Mouse (Mus musculus) gastrocnemius, postnatal 14 days (tissue): ENCODE data around the gene Ilvbl. TPM values are rescaled to one million over a fixed set of nuclear protein-coding genes. Genes with fewer than 3 reads are reported as not detected.
A peak's percentile ranks its signal among the peaks of the same experiment; 100 is the strongest.
"Not testable (repeated sequence)": the region's sequence is repeated elsewhere in the genome, so short reads cannot be mapped to it uniquely, and the experiment has no call there.

Experiments used
- DNase-seq: peaks from one replicate; pipeline ENCODE4 v3.0.0; 2021; ENCODE audit warnings: mixed read lengths
- intact Hi-C: fragments of 180-260 bp; cut with DNase I; formaldehyde crosslinking; loops from one replicate; pipeline ENCODE4 v1.15.1; 2025; ENCODE audit warnings: low total_unique reads
- microRNA-seq, 2 experiments: library from miRNA; unstranded; fragments of <30 nt; microRNA quantifications; one replicate each; pipeline ENCODE4 v1.2.0; 2021
- total RNA-seq, 2 experiments: library from RNA; stranded (reverse); gene quantifications; 2 replicates each; pipeline ENCODE4 v1.2.3; 2021

The Ilvbl gene
- total RNA-seq, 2 experiments from 2014 or later = 14.7 to 16.4 TPM

- intact Hi-C loops = no loop called here
- DNase-seq = no peak
Observed at GRCm38 (mm10) chr10:78589291-78589690, 15.1 kb downstream of the Ilvbl start.

GRCm38 (mm10) chr10:78589901-78590300 is 15.8 kb downstream of the Ilvbl start:
- intact Hi-C loops = no loop called here
- DNase-seq = no peak

GRCm38 (mm10) chr10:78590744-78591143 is 16.6 kb downstream of the Ilvbl start:
- intact Hi-C loops = no loop called here
- DNase-seq = peak; percentile 22

- intact Hi-C loops = no loop called here
- peak; percentile 54 for DNase-seq
Observed at GRCm38 (mm10) chr10:78591406-78592328, 17.5 kb downstream of the Ilvbl start, which contains the start of gene Syde1. Syde1 (minus strand) TSS chr10:78591964.

- no peak for DNase-seq
- intact Hi-C loops = no loop called here
Observed at GRCm38 (mm10) chr10:78592856-78593379, 18.8 kb downstream of the Ilvbl start.

GRCm38 (mm10) chr10:78593736-78594135 is 19.6 kb downstream of the Ilvbl start:
- DNase-seq = no peak
- intact Hi-C loops = no loop called here

- DNase-seq = no peak
- intact Hi-C loops = no loop called here
Observed at GRCm38 (mm10) chr10:78594157-78594556, 20.0 kb downstream of the Ilvbl start.

- no peak for DNase-seq
- intact Hi-C loops = no loop called here
Observed at GRCm38 (mm10) chr10:78594566-78594965, 20.4 kb downstream of the Ilvbl start.

- DNase-seq = no peak
- intact Hi-C loops = no loop called here
Observed at GRCm38 (mm10) chr10:78599865-78600264, 25.7 kb downstream of the Ilvbl start.

GRCm38 (mm10) chr10:78605080-78605479 is 30.9 kb downstream of the Ilvbl start:
- intact Hi-C loops = loop anchor here (5.0 kb wide), 1 partner anchor 68 kb away; no protein-coding TSS in a partner anchor
- no peak for DNase-seq

GRCm38 (mm10) chr10:78607602-78608001 is 33.5 kb downstream of the Ilvbl start:
- no peak for DNase-seq
- intact Hi-C loops = loop anchor here (5.0 kb wide), 1 partner anchor 70 kb away; no protein-coding TSS in a partner anchor

GRCm38 (mm10) chr10:78617974-78618373 is 43.8 kb downstream of the Ilvbl start, which contains the start of gene Olfr1357:
Olfr1357 (minus strand) TSS chr10:78618074.
- intact Hi-C loops = no loop called here
- no peak for DNase-seq

- intact Hi-C loops, DNase-seq: not testable (repeated sequence)
Observed at GRCm38 (mm10) chr10:78623143-78623542, 49.0 kb downstream of the Ilvbl start.

- intact Hi-C loops = no loop called here
Observed at GRCm38 (mm10) chr10:78630194-78630593, 56.0 kb downstream of the Ilvbl start.

GRCm38 (mm10) chr10:78632311-78632710 is 58.2 kb downstream of the Ilvbl start:
- intact Hi-C loops = no loop called here

More at GRCm38 (mm10) chr10:78630194-78630593, 56.0 kb downstream of the Ilvbl start:
- DNase-seq = no peak

More at GRCm38 (mm10) chr10:78632311-78632710, 58.2 kb downstream of the Ilvbl start:
- DNase-seq = no peak

Small RNA genes lying within 50 kb of the gene (microRNA-seq; reads per million reads assigned to microRNA genes)
- gene Gm27541 = 0 reads per million in 2 experiments

Other genes with a start within 250 kb of the Ilvbl start
- 100 to 1,000 TPM; 160 to 164 TPM for gene Agpat3, start 221.9 kb upstream of the Ilvbl start, total RNA-seq
- gene Rrp1, start 161.3 kb upstream of the Ilvbl start, total RNA-seq = 10 to 100 TPM; 70.5 to 73.9 TPM
- 10 to 100 TPM; 18.5 to 21.2 TPM for gene Cstb, start 148.7 kb upstream of the Ilvbl start, total RNA-seq
- 1 to 10 TPM; 4.8 to 6.2 TPM for gene Pdxk, start 109.4 kb upstream of the Ilvbl start, total RNA-seq
- not detected for gene Olfr1358, start 56.9 kb upstream of the Ilvbl start, total RNA-seq
- gene Syde1, start 17.6 kb downstream of the Ilvbl start, total RNA-seq = 1 to 10 TPM; 6.6 to 7.0 TPM
- not detected for gene Olfr1357, start 43.7 kb downstream of the Ilvbl start, total RNA-seq
- not detected for gene Casp14, start 143.9 kb downstream of the Ilvbl start, total RNA-seq
- not detected for gene Ccdc105, start 178.7 kb downstream of the Ilvbl start, total RNA-seq
- under 1 TPM in 1 of 2 experiments, not detected in 1; 0.14 TPM for gene Slc1a6, start 206.2 kb downstream of the Ilvbl start, total RNA-seq